Mouse (Mus musculus) kidney, embryonic 14.5 days (tissue): ENCODE measurements at regions not wholly inside any gene's neighbourhood (a gene's known extent, or its start where the extent isn't known, plus 50 kb on each side); places are given as distances from the start of the nearest gene placed in this dataset.

Source experiments
- ATAC-seq: fragments of 200-750 bp; cut with Nextera tagmentation; 2 replicates; pipeline ENCODE4 v1.8.0; 2017; ENCODE audit warnings: moderate number of reproducible peaks, mild to moderate bottlenecking, moderate TSS enrichment, moderate library complexity; ENCODE audit not compliant: low FRiP score, low TSS enrichment
- H3K27ac ChIP-seq: fragments of 300-500 bp; sonication (generic); 2 replicates; pipeline ENCODE4 v1.5.1; 2014; ENCODE audit warnings: low read depth, mild to moderate bottlenecking, low read length, moderate library complexity, mixed read lengths
- H3K27me3 ChIP-seq: fragments of 300-500 bp; sonication (generic); 2 replicates; pipeline ENCODE4 v1.6.1; 2014; ENCODE audit warnings: mild to moderate bottlenecking, low read length; ENCODE audit not compliant: control insufficient read depth, insufficient read depth
- H3K36me3 ChIP-seq: fragments of 300-500 bp; sonication (generic); 2 replicates; pipeline ENCODE4 v1.6.1; 2014; ENCODE audit warnings: low read length, mixed read lengths; ENCODE audit not compliant: control insufficient read depth, insufficient read depth
- H3K4me1 ChIP-seq: fragments of 300-500 bp; sonication (generic); 2 replicates; pipeline ENCODE4 v1.6.1; 2014; ENCODE audit warnings: low read length, mixed read lengths; ENCODE audit not compliant: control insufficient read depth, insufficient read depth
- H3K4me2 ChIP-seq: fragments of 300-500 bp; sonication (generic); replicated peaks from 2 replicates; pipeline ENCODE4 v1.6.1; 2014; ENCODE audit warnings: low read depth, mild to moderate bottlenecking, low read length
- H3K4me3 ChIP-seq: fragments of 300-500 bp; sonication (generic); 2 replicates; pipeline ENCODE4 v1.5.1; 2014; ENCODE audit warnings: mild to moderate bottlenecking, low read length
- H3K9ac ChIP-seq: fragments of 300-500 bp; sonication (generic); 2 replicates; pipeline ENCODE4 v1.6.1; 2014; ENCODE audit warnings: low read depth, mild to moderate bottlenecking, low read length, moderate library complexity
- H3K9me3 ChIP-seq: fragments of 300-500 bp; sonication (generic); 2 replicates; pipeline ENCODE4 v1.6.1; 2016; ENCODE audit warnings: low read length; ENCODE audit not compliant: control insufficient read depth
- WGBS: fragments of 180-500 bp; shearing (Covaris S2); extraction: QIAGEN DNeasy Blood & Tissue Kit; methylation state at CpG from one replicate; pipeline ENCODE4 v1.1.7; 2014; 5-methylcytosine and 5-hydroxymethylcytosine counted together

DNA sequence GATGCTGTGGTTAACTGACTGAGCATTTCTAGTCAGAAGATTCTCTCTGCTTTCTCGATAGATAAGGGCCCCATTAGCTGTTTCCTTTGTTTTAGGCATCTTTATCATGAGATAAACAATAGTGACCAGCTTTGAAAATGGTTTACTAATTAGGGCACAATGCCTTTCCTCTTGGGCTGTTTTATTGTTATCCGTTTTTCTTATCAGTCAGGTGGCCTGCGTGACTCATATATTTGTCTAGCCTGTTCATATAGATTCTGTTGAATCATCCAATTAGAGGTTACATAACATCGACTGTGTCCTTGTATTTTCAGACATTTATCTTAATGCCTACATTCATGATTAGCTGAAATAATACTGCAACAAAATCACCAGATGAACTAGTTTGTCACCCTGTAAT, 531.1 kb downstream of the Gm11232 start:
- Histone ChIP-seq H3K4me3 (no peak overlapping the region), H3K4me1 (no peaks in the 10 kb centered on the region), H3K4me2 (no peak overlapping the region), H3K36me3 (no peaks in the 10 kb centered on the region), H3K27me3 (no peaks in the 10 kb centered on the region), H3K9me3 (no peaks in the 10 kb centered on the region), H3K9ac (no peak overlapping the region), H3K27ac (no peak overlapping the region)
- ATAC-seq: no peak
- 80% methylated on average over 4 of the region's 4 CpGs for WGBS

DNA sequence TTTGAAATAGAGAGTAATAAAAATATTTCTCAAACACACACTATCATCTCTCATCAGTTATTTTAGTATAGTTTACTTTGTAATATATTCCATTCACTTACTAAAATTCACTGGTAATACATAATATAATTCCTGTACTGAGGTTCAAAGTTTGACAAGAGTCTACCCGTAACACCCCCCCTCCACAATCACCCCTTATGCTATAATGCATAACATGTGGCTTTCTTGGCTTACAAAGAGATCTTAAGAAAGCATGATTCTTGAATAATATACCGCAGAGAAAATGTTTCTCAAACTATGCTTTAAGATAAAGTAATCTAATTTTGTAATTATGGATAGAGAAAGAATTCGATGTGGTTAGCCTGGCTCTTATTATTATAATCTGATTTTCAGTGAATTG, 539.7 kb downstream of the Gm11232 start:
- no peaks in the 10 kb centered on the region for H3K27me3 ChIP-seq
- no peak overlapping the region for H3K27ac ChIP-seq
- H3K9me3 ChIP-seq: no peaks in the 10 kb centered on the region
- no peak overlapping the region for H3K9ac ChIP-seq
- ATAC-seq: no peak
- no peaks in the 10 kb centered on the region for H3K36me3 ChIP-seq
- WGBS: 84% methylated on average over 3 of the region's 3 CpGs
- H3K4me1 ChIP-seq: no peaks in the 10 kb centered on the region
- no peak overlapping the region for H3K4me2 ChIP-seq
- H3K4me3 ChIP-seq: no peak overlapping the region

DNA sequence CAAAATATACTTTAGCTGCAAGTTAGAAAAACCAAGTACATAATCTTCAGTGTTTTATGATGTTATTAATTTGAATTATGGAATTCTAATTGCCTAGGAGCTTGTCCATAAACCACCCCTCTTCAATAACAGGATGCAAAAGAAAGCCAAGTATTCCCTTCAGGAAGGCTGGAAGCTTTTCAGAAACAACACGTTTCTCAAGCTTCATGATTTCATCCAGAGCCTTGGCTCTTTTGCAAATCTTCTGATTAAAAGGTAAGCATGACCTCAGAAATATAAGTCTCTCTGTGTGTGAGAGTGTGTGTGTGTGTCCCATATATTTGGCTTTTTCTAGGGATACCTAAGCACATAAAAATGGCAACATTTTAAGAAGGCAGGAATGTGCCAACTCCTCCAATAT, 570.0 kb downstream of the Gm11232 start:
- 37% methylated on average over 1 of the region's 1 CpGs for WGBS
- Histone ChIP-seq H3K4me3 (no peak overlapping the region), H3K9me3 (no peaks in the 10 kb centered on the region), H3K27me3 (no peaks in the 10 kb centered on the region), H3K4me2 (no peak overlapping the region), H3K27ac (no peak overlapping the region), H3K9ac (no peak overlapping the region), H3K4me1 (no peaks in the 10 kb centered on the region), H3K36me3 (no peaks in the 10 kb centered on the region)
- ATAC-seq: no peak

DNA sequence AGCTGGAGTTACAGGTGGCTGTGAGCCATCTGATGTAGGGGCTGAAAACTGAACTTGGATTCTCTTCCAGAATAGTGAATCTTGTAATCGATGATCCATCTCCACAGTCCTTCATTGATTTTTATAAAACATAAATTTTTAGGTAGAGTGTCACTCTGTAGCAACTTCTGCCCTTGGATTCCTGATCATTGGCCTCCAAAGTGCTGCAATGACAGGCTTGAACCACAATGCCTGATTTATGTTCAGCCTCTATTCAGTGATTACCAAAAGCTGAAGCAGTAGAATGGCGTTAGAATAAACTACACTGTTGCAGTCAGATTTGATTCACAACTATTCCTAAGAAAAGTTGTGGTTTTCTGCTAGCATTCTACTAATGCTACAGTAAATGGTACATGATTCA, 580.1 kb downstream of the Gm11232 start:
- WGBS: 74% methylated on average over 2 of the region's 2 CpGs
- ATAC-seq: no peak
- Histone ChIP-seq H3K27me3 (no peaks in the 10 kb centered on the region), H3K36me3 (no peaks in the 10 kb centered on the region), H3K4me1 (no peaks in the 10 kb centered on the region), H3K9me3 (no peaks in the 10 kb centered on the region), H3K4me3 (no peak overlapping the region), H3K9ac (no peak overlapping the region), H3K4me2 (no peak overlapping the region), H3K27ac (no peak overlapping the region)

DNA sequence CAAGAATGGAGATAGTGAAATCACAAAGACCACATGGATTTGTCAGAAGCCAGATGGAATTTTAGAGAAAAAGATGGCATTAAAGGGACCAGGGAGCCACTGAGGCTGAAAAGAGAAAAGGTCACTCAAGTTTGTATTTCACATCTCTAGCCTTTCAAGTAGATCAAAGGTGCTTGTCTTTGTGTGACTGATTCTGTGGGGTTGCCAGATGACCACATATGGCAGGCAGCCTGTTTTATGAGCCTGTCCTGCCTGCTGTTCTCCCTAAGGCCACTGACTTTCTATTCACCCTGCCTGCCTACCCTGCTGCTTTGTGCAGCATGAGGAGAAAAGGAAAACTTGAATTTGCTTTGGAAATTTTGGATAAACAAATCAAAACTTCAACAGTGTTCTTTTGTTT, 592.0 kb downstream of the Gm11232 start:
- ATAC-seq: no peak
- no peaks in the 10 kb centered on the region for H3K36me3 ChIP-seq
- H3K9ac ChIP-seq: no peak overlapping the region
- no peaks in the 10 kb centered on the region for H3K4me1 ChIP-seq
- no peaks in the 10 kb centered on the region; the same call in 1 of the 2 replicates for H3K9me3 ChIP-seq
- H3K27me3 ChIP-seq: no peaks in the 10 kb centered on the region
- H3K4me2 ChIP-seq: no peak overlapping the region
- no peak overlapping the region for H3K4me3 ChIP-seq
- H3K27ac ChIP-seq: no peak overlapping the region

DNA sequence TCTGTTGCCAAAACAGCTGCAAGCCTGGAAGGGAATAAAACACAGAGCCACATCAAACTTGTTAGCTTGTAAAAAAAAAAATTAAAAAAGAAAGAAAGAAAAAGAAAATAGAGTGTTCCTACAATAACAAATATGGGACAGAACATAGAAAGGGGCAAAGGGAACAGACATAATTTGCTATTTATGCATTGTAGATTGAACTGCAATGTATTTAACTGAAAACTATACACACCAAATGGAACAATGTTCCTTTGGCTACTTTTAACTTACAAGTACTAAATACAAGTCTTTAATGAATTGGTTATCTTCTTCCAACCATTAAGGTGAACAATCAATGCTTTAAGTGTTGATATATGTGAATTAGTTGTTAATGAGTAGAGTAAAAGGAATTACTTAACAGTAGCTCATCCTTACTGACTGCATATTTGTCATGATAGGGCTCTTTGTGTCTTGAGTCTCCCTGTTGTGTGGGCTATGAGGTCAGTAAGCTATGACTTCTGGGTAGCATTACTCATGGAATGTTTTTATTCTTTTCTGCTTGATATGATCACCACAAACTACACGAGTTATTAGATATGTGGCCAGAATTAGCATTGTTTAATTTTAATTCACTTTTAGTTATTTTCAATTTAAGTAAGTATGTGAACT, 597.0 kb upstream of the Megf9 start:
- H3K27ac ChIP-seq: no peak overlapping the region
- H3K4me1 ChIP-seq: no peaks in the 10 kb centered on the region
- H3K36me3 ChIP-seq: no peaks in the 10 kb centered on the region
- no peaks in the 10 kb centered on the region for H3K9me3 ChIP-seq
- no peak for ATAC-seq
- H3K4me3 ChIP-seq: no peak overlapping the region
- no peak overlapping the region for H3K4me2 ChIP-seq
- H3K27me3 ChIP-seq: no peaks in the 10 kb centered on the region
- WGBS: 43% methylated on average over 1 of the region's 1 CpGs
- no peak overlapping the region for H3K9ac ChIP-seq

DNA sequence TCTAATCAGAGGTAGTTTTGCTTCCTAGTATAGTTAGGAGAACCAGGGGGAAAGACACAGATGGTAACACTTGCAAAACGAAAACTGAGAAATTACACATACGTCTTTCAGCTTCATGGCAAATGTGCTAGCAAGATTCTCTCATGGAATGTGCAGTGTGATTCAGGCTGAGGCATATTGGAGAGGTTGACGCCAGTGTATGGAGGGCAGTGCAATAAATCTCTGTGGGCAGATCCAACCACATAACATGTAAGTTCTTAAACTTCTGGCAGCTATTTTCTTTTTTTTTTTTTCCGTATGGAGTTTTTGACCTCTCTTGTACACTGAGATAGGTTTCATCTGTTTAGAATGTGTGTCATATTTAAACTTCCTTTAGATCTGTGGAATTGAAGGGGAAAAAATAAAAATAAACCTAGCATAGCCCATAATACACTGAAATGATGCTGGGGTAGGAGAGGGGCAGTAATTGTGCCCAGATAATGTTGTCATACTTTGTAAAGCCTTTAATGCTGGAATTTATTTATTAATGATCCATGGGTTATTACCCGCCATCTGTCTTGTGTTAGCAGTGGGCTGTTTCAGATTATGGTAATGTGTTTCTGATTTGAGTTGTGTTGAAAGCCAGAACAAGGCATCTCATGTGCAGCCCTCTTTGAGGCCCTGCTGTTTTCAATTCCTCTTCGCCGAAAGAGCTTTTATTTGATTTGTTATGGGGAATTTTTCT, 596.3 kb upstream of the Megf9 start:
- H3K27me3 ChIP-seq: no peaks in the 10 kb centered on the region
- no peak overlapping the region for H3K4me3 ChIP-seq
- 48% methylated on average over 7 of the region's 7 CpGs for WGBS
- H3K4me1 ChIP-seq: no peaks in the 10 kb centered on the region
- peak overlapping the region; percentile 30; the same call in 1 of the 2 replicates for H3K27ac ChIP-seq
- no peak overlapping the region for H3K9ac ChIP-seq
- H3K36me3 ChIP-seq: no peaks in the 10 kb centered on the region
- H3K9me3 ChIP-seq: no peaks in the 10 kb centered on the region
- H3K4me2 ChIP-seq: no peak overlapping the region
- ATAC-seq: peak; percentile 78; the same call in 1 of the 2 replicates

DNA sequence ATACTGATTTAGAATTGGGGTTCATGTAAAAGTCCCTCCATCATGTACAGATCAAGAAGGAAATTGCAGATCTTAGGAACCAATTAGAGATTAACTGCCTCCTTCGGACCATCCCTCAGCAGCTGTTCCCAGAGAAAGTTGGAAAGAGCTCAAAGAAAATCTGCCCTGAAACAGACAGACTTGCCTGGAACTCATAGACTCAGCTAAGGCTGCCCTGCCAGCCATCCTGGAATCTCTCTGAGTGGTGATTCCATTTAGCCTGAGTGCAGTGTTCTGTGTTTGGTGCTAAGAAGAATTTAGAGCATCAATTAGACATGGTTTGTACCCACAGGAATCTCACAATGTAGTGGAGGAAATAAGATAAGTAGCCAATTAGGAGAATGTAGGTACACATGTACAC, 594.5 kb upstream of the Megf9 start:
- H3K27ac ChIP-seq: no peak overlapping the region
- no peak overlapping the region for H3K4me3 ChIP-seq
- no peaks in the 10 kb centered on the region for H3K9me3 ChIP-seq
- no peaks in the 10 kb centered on the region for H3K36me3 ChIP-seq
- no peak overlapping the region for H3K4me2 ChIP-seq
- no peaks in the 10 kb centered on the region for H3K4me1 ChIP-seq
- H3K27me3 ChIP-seq: no peaks in the 10 kb centered on the region
- 52% methylated on average over 1 of the region's 1 CpGs for WGBS
- no peak for ATAC-seq
- H3K9ac ChIP-seq: no peak overlapping the region
